Mouse (Mus musculus) lung, postnatal 14 days (tissue): ENCODE results near the gene Bag3.
A peak's percentile ranks its signal among the peaks of the same experiment; 100 is the strongest.

Experiments used
- DNase-seq: peaks from one replicate; pipeline ENCODE4 v3.0.0; 2021

The Bag3 gene

DNA sequence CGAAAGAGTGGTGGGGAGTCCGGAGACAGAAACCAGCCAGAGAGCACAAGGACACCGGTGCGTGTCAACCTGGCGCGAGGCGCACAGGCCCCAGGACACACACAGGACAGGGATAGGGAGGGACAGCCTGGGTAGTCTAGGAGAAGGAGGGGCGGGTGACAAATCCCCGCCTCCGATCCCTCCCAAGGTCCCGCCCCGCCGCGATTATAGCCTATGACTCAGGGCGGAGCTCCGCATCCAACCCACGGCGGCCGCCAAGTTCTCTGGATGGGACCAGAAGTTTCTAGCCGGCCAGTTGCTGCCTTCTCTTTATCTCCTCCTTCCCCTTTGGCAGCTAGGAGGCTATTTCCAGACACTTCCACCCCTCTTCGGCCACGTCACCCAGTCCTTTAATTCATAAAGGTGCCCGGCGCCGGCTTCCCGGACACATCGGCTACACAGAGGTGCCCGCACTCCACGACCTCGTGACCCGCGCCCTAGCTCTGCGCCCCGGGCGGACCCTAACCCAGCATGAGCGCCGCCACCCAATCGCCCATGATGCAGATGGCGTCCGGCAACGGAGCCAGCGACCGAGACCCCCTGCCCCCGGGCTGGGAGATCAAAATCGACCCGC lies at the start of gene Bag3:
Bag3 (plus strand) TSS at position 268 of the 613 bp plus-strand sequence.
- peak; percentile 98 for DNase-seq

DNA sequence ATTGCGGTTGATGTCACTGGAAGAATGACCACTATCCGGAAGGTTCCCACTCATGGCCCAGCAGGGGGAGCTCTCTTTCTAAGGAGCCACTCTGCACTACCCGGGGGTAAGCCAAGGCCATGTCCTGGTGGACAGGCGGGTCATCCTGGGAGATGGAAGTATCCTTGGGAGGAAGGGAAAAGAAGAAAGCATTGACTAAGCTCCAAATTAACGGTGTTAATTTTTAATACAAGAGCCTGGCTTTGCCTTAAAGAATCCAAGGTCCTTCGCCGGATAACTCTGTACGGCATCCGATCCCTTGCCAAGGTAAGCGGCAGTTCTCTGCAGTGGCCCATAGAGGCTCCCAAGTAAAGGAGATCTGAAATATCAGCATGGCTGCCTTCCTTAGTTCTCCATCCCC lies 49.1 kb upstream of the Bag3 start:
- peak; percentile 86 for DNase-seq

DNA sequence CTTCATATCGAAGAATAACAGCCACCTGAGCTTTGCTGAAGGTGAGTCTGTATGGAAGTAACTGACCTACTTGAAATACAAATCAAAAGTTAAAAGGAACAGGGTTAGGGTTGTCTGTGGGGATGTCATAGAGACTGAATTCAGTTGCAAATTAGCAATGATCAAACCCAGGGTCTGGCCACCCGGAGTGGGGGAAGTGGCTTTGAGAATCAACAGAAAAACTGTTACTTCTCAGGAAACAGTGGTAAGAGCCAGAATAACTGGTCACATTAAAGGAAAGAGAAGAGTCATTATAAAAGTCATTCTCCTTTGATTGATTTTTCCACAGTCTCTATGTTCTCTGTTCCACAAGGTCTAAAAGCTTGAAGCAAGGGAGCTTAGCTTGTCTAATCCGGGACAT lies 34.4 kb upstream of the Bag3 start:
- DNase-seq = no peak

DNA sequence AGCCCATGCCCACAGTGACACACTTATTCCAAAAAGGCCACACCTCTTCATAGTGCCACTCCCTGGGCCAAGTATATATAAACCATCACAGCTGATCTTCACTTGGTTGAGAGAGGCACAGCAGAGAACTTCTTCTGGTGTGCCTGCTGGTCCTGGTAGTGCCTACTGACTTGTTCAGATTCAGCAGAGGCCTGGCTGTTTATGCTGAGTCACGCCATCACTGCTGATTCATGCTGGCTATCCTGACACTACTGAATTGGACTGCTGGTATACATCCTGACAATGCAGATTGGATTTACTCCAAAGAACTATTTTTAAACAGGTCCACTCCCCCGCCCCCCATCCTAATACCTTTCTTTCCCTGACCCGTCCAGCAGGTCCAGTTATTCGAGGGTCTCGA lies 28.9 kb upstream of the Bag3 start:
- no peak for DNase-seq

DNA sequence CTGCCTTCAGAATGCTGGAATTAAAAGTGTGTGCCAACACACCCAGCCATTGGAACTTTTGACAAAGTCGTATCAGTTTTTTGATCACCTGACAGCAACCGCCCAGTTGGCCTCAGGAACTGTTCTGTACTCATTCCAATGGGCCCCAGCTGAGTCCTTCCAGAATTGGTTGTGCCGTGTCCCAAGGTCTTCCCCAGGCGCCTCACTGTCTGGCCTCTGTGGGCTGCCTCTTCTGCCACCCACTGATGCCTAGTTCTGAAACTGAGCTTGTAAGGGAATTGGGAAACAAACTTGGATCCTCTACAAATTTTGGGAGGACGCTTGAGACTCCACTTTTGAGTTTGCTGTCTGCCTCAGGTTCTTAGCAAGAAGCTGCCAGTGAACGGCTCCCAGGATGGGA lies 23.6 kb upstream of the Bag3 start:
- no peak for DNase-seq

DNA sequence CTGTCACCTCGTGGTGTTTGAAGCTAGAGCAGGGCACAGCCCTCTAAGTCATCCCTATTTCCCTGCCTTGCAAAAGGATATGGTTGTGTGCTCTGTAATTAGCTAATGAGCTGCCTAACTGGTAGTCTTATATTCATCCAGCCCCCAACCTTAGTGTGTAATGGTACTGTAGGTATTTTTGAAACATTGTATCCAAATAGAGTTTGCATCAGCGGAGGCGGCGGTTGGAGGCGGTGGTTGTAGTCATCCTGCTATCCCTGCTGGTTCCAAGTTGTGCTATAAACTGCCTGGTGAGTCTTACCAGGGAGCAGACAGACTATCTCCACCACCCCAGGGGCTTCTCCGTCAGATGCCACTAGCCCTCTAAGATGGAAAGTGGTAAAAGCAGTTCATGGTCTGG lies 19.3 kb upstream of the Bag3 start:
- no peak for DNase-seq

DNA sequence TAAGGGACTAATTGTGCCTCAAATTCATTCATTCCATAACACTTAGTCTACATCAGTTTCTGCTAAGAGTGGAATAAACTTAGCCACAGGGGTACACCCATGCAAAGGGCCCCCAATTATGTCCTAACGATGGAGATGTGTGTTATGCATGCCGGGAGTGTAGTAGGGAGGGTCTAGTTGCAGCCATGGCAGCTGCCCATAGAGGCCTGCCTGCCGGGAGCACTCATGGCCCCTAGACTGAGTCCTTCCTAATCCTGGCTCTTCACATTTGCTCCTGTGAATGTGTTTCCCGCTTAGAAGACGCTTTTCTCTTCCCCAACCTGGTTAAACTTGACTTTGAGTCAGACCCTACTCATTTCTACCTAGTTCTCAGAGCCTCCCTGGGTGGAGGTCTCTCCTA lies 11.5 kb upstream of the Bag3 start:
- no peak for DNase-seq

DNA sequence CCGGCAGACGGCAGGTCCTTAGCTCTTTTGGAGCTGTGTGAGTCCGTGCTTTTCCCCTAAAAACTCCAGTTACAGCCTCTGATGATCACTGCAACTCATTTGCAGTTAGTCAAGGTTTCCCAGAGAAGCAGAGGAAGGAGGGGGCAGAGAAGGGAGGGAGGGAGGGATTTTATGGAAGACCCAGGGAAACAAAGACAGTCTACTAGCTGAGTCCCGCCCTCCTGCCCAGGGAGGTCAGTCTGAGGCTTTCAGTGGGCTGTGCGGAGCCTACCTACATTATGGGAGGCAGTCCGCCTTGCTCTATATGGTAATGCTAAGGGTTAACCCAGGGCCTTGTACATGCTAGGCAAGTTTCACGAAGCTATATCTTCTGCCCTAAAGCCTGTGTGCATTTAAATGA lies 9.9 kb upstream of the Bag3 start:
- no peak for DNase-seq

DNA sequence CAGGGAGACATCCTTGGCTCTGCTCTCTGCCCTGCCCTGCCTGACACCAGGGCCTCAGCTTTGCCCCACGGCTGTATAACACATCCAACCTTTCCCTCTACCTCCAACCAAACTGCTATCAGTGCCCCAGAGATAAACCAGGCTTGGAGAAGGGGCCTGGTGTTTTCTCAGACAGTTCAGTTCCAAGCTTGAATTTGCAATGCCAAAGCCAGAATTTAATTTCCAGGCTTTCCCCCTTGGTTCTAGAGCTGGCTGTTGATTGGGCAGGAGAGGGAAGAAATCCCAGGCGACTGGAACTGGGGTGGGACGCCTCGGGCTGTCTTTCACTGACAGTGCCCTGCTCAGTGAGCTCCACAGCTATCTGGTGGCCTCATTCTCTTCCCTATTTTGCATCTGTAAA lies 9.1 kb upstream of the Bag3 start:
- no peak for DNase-seq

DNA sequence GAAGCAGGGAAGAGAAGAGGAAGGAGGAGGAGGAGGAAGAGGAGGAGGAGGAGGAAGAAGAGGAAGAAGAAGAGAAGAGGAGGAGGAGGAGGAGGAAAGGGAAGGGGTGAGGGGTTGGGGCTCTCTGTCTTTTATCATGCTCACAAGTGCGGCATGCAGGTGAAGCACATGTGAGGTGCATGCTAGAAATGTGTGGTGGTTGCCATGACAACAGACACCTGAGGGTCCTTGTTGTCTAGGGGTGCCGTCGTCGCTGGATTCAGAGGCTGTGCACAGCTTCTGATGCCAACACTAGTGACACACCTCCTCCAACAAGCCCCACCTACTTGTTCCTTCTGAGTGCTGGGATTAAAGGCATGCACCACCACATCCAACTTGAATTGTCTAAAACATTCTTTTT lies 7.1 kb upstream of the Bag3 start:
- DNase-seq = no peak

DNA sequence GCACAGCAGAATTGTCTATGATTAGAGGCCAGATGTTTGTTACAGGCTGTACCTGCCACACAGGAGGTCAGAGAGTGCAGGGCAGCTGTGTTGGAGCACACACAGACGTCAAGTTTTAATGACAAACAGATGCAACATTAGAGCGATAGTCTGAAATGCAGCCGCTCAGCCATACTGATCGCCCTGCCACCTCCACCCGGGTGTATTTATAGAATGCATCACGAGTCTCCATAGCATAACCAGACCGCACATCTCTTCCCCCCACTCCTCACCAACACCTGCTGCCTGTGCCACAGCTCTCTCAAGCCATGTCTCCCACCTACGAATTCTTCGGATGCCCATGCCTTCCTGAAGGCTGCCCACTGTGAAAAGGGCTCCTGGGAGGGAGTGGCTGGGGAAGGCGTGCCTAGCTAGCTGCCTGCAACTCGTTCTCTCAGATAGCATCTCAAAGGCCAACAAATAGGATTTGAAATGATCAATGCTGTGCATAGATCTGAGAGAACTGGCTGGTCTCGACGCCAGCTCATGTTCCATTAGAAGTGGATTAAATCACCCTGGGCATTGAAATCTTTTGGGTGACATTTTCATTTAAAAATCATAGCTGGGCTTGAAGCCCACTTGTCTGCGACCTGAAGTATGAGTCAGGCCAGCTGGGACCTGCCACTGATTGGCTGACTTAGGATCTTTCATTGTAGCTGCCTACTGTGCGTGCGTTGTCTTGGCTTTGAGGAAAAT lies 3.9 kb upstream of the Bag3 start:
- no peak for DNase-seq

DNA sequence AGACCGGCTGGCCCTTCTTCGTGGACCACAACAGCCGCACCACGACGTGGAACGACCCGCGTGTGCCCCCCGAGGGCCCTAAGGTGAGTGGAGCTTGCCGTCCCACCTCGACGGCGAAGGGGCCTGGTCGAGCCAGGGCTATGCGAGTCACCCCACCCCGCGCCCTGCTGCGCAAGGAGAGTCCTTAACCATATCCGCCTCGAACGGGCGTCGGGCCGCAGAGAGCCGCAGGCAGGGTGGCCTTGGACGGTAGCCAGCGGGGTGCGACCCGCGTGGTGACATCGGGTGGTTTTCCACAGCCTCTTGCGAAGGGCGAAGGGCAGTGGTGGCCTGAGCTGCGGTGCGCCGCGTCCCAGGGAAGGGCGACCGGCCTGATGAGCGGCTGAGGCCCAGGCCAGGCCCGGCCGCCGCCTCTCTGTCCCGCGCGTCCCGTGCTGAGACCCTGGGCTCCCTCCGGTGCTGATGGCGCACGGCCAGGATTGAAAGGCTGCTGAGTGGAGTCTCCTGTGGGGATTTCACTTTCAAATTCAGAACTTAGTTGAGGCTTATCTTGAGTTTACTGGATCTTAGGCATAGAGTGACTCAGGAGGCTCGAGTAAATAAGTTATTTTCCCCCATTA lies 656 bp downstream of the Bag3 start:
- DNase-seq = peak; percentile 80

DNA sequence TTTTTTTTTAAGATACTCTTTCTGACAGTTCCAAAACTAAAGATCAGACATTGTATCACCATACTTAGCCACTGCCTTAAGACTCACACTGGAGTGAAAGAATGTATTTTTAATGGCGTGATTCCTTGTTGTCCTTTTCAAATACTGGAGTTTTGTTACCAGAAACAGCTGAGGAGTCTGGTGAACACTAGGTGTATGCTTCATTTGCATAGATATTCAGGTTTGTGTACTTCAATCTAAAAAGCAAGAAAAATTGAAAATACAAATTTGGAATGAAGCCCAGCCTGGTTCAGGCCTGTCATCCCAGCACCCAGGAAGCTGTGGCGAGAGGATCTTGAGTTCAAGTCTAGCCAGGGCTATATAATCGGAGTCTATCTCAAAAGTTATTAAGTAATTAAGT lies 1.2 kb downstream of the Bag3 start:
- DNase-seq = no peak

DNA sequence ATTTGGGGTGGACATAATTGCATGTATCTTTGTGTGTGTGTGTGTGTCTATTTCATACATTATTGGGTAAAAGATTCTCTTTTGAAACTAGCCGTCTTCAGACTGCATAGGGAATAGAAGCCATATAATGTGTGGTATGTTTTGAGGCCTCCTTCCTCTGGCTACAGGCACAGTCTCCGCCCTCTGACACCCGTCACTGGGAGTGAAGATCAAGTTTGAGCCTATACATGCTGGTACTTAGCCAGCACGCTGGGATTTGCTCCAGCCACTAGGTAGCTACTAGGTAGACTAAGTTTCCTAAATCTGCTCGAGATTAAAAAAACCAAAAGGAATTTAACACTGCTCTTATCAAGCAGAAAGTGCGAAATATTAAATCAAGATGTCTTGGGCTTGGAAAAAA lies 3.2 kb downstream of the Bag3 start:
- DNase-seq = no peak

DNA sequence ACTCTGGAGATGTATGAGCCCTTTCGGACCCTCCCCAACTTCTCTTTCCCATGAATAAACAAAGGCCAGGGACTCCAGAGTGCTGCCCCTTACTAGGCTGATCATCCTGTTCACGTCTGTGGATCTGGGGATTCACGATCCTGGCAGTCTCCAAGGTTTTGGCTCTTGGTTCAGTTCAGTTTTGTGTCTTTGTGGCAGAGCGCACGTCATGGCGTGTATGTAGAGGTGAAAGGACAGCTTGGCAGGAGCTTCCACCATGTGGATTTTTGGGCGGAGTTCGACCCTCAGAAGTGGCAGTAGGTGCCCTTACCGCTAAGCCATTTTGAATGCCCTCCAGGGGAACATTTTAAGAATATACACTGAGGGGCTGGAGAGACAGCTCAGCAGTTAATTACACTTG lies 5.2 kb downstream of the Bag3 start:
- DNase-seq = no peak

DNA sequence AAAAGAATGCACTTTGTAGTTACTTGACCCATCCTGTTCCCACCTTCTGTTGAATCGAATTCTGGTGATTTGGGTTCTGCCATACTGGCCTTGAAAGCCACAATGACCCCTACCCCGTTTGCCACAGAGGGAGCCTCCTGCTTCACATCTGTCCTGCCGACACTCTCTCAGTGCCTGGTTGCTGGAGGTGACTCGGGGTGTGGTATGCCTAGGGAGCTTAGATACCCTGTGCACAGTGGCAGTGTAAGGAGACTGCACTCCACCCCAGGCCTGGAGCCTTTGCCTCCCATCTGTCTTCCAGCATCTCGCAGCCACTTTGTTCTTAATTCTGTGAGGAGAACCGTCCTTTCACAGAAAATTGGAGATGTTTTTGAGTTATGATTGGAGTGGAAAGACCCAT lies 5.7 kb downstream of the Bag3 start:
- DNase-seq = no peak

DNA sequence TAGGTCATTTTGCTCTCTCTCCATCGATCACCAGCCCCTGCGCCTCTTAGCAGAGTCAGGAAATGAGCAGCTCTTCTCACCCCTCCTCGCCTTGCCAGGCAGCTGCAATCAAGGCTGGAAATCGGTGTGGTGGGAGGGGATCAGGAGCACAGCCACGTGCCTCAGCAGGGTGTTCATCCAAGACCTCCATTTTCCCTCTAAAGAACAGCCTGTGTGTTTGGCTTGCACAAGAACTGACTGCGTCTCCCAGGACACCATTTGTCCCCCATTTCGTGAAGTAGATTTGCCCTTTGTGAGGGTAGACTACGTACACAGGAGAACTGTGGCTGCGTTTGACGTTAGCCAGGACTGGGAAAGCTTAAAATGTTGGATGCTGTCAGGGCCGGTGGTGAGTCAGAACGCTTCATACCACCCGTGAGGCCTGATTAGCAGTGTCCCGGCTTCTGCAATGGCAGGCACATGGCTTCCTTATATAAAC lies 6.2 kb downstream of the Bag3 start:
- peak; percentile 38 for DNase-seq

DNA sequence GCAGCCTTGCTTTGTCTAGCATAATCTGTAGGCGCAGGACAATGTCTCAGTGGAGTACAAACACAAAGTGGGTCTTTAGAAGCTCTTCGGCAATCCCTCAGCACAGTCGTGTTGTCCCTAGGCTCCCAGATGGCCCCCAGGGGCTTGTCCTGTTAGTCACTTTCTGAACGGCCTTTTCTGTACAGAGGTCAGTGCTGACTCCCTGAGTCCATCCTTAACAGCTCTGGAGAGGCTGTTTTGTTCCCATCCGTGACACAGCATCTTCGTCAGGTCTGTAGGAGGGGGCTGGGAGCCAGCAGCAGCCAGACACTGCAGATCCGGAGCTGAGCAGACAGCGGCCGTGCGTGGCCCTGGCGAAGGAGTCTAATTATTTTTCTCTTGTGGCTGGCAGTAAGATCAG lies 7.6 kb downstream of the Bag3 start:
- DNase-seq = peak; percentile 20

DNA sequence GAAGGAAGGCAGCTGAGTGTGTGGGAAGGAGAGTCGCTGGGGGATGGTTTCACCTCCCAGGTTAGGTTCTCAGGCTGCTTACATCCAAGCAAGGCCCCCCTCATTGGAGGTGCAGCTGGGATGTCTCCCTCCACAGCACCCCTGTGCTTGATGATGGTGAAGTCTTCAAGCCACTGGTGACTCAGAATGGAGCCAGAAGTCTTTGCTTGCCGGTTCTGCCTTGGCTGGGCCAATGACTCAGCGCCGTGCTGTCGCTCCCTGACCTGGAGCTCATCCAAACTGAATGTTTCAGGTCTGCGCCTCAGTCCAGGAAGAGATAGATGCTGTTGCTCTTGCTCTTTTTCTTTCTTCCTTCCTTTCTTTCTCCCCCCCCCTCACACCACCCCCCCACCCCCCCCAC lies 8.5 kb downstream of the Bag3 start:
- DNase-seq = peak; percentile 61

DNA sequence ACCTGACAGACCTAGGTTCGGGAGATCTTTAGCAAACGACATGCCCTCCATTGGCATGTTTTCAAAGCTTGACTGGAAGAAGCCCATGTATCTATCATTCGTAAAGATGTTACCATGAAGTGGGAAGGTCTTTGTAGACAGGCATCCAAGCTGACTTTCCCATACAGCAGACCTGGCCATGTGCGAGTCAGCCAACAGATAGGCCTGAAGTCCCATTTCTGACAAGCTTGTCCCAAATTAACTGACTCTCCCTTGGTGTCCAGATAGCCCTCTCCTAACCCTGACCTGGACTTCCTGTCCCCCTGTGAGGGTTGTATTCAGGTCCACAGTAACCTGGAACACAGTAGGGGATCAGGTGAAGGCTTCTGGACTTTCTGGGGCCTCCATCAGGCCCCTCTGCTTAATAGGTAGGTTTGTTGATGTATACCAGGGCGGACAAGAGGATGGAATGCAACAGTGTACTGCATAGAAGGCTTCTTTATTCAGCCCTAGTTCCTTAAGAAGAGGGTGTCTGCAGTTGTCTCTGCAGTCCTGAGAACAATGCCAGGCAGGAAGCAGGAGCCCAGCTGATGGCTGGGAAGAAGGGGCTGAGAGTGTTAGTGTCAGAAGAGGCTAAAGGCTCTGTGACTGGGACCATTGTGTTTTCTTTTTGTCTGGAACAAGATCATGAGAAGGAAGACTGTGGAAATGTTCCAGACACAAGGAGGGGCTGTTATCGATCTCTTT lies 9.2 kb downstream of the Bag3 start:
- DNase-seq = no peak

DNA sequence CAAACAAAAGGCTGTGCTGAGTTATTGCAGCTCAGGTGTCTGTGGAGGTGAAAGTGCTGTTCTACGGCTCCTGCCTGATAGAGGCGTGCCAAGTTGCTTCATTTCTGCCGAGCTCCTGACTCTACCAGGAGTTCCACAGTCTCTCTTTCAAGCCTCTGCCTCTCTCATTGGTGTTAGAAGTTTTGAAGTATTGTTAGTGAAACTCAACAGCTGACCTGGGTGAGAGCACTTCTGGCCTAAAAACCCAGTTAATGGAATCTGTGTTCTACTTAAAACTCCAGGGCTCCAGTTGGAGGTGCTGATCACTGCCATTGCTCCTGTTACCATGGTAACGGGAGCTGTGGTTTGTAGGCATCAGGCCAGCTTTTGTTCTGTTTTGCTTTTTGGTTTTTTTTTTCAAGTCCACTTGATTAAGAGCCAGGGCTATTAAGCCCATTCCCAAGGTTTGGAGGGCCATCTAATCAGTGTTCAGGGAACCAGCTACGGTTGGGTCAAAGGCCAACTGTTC lies 11.6 kb downstream of the Bag3 start:
- peak; percentile 37 for DNase-seq

DNA sequence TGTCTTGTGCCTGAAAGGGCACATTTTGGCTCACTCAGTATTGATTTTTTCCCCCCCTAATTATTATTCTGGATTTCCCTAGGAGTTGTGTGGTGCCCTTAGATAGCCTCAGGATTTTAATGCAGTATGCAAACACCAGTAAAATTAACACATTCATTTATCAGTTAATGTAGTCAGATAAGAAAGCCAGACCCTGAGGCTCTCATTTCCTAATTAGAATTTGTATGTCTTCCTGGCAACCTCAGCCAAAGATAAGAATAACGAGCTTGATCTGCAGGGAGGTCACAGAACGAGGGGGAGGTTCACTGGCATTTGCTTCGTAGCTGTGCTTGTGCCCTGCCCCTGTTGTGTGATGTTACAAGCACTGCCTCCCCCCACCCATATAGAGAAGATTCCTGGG lies 12.7 kb downstream of the Bag3 start:
- no peak for DNase-seq

DNA sequence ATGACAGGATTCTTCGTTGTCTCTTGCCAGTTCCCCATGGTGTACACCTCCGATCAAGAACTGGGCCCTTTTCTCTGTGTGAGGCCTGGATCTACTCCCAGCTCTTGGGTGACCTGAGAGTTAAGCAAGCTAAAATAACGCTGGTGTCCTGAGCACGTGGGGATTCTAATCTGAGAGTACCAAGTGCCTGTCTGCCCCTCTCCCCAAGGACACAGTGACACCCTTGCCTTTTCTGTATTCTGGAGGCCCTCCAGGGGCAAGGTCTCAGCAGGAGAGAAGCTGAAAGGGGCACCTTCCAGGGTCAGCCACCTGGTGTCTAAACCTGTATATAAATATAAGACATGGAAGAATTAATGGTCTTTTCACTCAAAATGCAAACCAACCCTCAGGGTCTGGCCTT lies 14.3 kb downstream of the Bag3 start:
- DNase-seq = no peak

DNA sequence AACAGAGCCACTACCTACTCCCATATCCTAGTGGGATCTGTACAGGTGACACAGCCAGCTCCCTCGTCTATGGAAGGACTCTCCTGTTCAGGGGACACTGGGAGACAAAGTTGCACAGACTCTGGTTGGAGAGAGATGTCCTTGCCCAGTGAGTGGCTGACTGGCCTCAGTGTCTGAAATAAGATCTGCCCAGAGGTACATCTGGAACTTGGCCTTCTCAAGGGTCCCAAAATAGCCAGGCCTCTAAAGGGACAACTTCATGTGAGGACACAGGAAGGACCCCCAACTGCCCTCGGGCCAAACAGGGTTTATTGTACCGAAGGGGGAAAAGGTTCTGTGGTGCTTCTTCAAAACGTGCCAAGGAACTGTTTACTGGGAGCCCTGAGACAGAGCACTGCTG lies 14.8 kb downstream of the Bag3 start:
- no peak for DNase-seq
